Mouse (Mus musculus): ENCODE measurements at regions not wholly inside any gene's neighbourhood (a gene's known extent, or its start where the extent isn't known, plus 50 kb on each side); places are given as distances from the start of the nearest gene placed in this dataset.

GRCm38 (mm10) chr11:31736556-31737089 lies 64.9 kb upstream of the Bod1 start:
- TF ChIP-seq CTCF (IDR thresholded peaks at IDR 0.05; ENCODE audit: insufficient read depth, low read depth, low read length) (no peak), POLR2A (IDR thresholded peaks at IDR 0.05; ENCODE audit: insufficient read depth, low read depth, low read length) (no peak)

Data from olfactory bulb, adult 2 months (tissue).